Comparison of ENCODE assay signal across 8 mouse cellular contexts in genomic region chr11:119007461-119008456, GRCm38 (mm10). TPM values are rescaled to one million over a fixed set of nuclear protein-coding genes. Genes with fewer than 3 reads are reported as not detected.
A peak's percentile ranks its signal among the peaks of the same experiment; 100 is the strongest.
DNase-seq lines count a peak whose midpoint lies in the region; ATAC-seq and TF ChIP-seq lines count a peak whose summit lies in the region.

No protein-coding gene starts in this region.

- peak overlapping the region; percentile 89 for H3K27ac ChIP-seq in testis, adult 2 months (ENCODE audit: control insufficient read depth, insufficient read depth, low read depth, low read length)
- H3K27ac ChIP-seq in intestine, postnatal 0 days (ENCODE audit: low read depth, low read length), result no peak overlapping the region; the same call in 1 of the 2 replicates
- H3K27ac ChIP-seq in liver, postnatal 0 days (ENCODE audit: low read depth), result no peak overlapping the region
- no peak overlapping the region for H3K27ac ChIP-seq in stomach, embryonic 16.5 days (ENCODE audit: low read length)

- 19% methylated on average over 21 of the region's 21 CpGs for WGBS in intestine, postnatal 0 days
- WGBS in liver, postnatal 0 days (ENCODE audit: insufficient replicate concordance), result 25% methylated on average over 21 of the region's 21 CpGs
- 19% methylated on average over 21 of the region's 21 CpGs for WGBS in stomach, embryonic 16.5 days

- no peak for DNase-seq in testis, postnatal 10 days (ENCODE audit: low spot score)
- DNase-seq in liver, postnatal 0 days, result peak; percentile 35
- no peak for DNase-seq in layer of hippocampus, postnatal 10 days (ENCODE audit: low spot score in 2 of 2)
- no peak for DNase-seq in left cerebral cortex, postnatal 10 days (ENCODE audit: extremely low spot score in 1 of 2, low spot score in 2 of 2)

- peak; percentile 69; the same call in 1 of the 2 replicates for TF ChIP-seq POLR2A in testis, adult 2 months (IDR thresholded peaks at IDR 0.05; ENCODE audit: control insufficient read depth, low read depth, low read length)

- TF ChIP-seq CTCF in testis, adult 2 months (IDR thresholded peaks at IDR 0.05; ENCODE audit: control insufficient read depth, insufficient read depth, insufficient replicate concordance, low read depth, low read length), result no peak
- peak; percentile 50 for TF ChIP-seq CTCF in intestine, postnatal 0 days (IDR thresholded peaks at IDR 0.05; ENCODE audit: low read depth)
- no peak for TF ChIP-seq CTCF in liver, postnatal 0 days (IDR thresholded peaks at IDR 0.05; ENCODE audit: low read depth)

- H3K4me3 ChIP-seq in testis, adult 2 months (ENCODE audit: control insufficient read depth, low read depth, low read length), result peak overlapping the region; percentile 96
- H3K4me3 ChIP-seq in intestine, postnatal 0 days (ENCODE audit: low read depth, low read length), result peak overlapping the region; percentile 27
- 0 out of 2 replicates have a peak overlapping the region, but pooled peaks have one; percentile 19 for H3K4me3 ChIP-seq in liver, postnatal 0 days (ENCODE audit: low read depth, low read length)
- peak overlapping the region; percentile 37 for H3K4me3 ChIP-seq in stomach, embryonic 16.5 days (replicated peaks; ENCODE audit: low read length)

- peak overlapping the region; percentile 68 for H3K4me2 ChIP-seq in intestine, postnatal 0 days (replicated peaks; ENCODE audit: low read depth)
- peak overlapping the region; percentile 48 for H3K4me2 ChIP-seq in liver, postnatal 0 days (ENCODE audit: low read depth, low read length)
- peak overlapping the region; percentile 46 for H3K4me2 ChIP-seq in stomach, embryonic 16.5 days (ENCODE audit: low read depth, low read length)

- intact Hi-C loops in left cerebral cortex, postnatal 10 days (cut with DNase I), result no loop called here

- H3K27me3 ChIP-seq in testis, adult 2 months (ENCODE audit: control insufficient read depth, insufficient read depth, low read length), result no peaks in the 10 kb centered on the region
- H3K27me3 ChIP-seq in intestine, postnatal 0 days (replicated peaks; ENCODE audit: control insufficient read depth, insufficient read depth, low read length), result no peaks in the 10 kb centered on the region
- no peaks in the 10 kb centered on the region for H3K27me3 ChIP-seq in liver, postnatal 0 days (ENCODE audit: insufficient read depth, low read length)
- H3K27me3 ChIP-seq in stomach, embryonic 16.5 days (ENCODE audit: control insufficient read depth, insufficient read depth, low read length), result no peaks in the 10 kb centered on the region

- peak; percentile 82 for ATAC-seq in intestine, postnatal 0 days
- peak; percentile 87 for ATAC-seq in liver, postnatal 0 days
- ATAC-seq in stomach, embryonic 16.5 days (ENCODE audit: insufficient read depth, low FRiP score), result peak; percentile 90; the same call in 1 of the 2 replicates
- ATAC-seq in megakaryocyte-erythroid progenitor cell, adult 5-6 weeks (replicated peaks; ENCODE audit: low FRiP score, low TSS enrichment, poor library complexity, severe bottlenecking), result no peak

- no peaks in the 10 kb centered on the region for H3K9me3 ChIP-seq in intestine, postnatal 0 days (ENCODE audit: control insufficient read depth)
- no peaks in the 10 kb centered on the region for H3K9me3 ChIP-seq in liver, postnatal 0 days (ENCODE audit: low read length)
- no peaks in the 10 kb centered on the region for H3K9me3 ChIP-seq in stomach, embryonic 16.5 days (replicated peaks; ENCODE audit: control insufficient read depth, low read length)

- H3K4me1 ChIP-seq in testis, adult 2 months (ENCODE audit: control insufficient read depth, insufficient read depth, low read length), result peaks cover 17% of the 10 kb centered on the region
- no peaks in the 10 kb centered on the region; the same call in 1 of the 2 replicates for H3K4me1 ChIP-seq in intestine, postnatal 0 days (replicated peaks; ENCODE audit: control insufficient read depth, insufficient read depth, low read length)
- no peaks in the 10 kb centered on the region for H3K4me1 ChIP-seq in liver, postnatal 0 days (ENCODE audit: insufficient read depth)
- no peaks in the 10 kb centered on the region for H3K4me1 ChIP-seq in stomach, embryonic 16.5 days (ENCODE audit: control insufficient read depth, insufficient read depth, low read length)

- peak overlapping the region; percentile 31; the same call in 1 of the 2 replicates for H3K9ac ChIP-seq in intestine, postnatal 0 days (ENCODE audit: low read depth, low read length)
- H3K9ac ChIP-seq in liver, postnatal 0 days (replicated peaks), result no peak overlapping the region
- H3K9ac ChIP-seq in stomach, embryonic 16.5 days (ENCODE audit: low read length), result peak overlapping the region; percentile 50

- H3K36me3 ChIP-seq in testis, adult 2 months (ENCODE audit: control insufficient read depth, insufficient read depth, low read length), result no peaks in the 10 kb centered on the region
- no peaks in the 10 kb centered on the region for H3K36me3 ChIP-seq in intestine, postnatal 0 days (ENCODE audit: control insufficient read depth, insufficient read depth)
- no peaks in the 10 kb centered on the region for H3K36me3 ChIP-seq in liver, postnatal 0 days (replicated peaks; ENCODE audit: insufficient read depth, low read length)
- no peaks in the 10 kb centered on the region for H3K36me3 ChIP-seq in stomach, embryonic 16.5 days (ENCODE audit: control insufficient read depth, insufficient read depth, low read length)

- TF ChIP-seq EP300 in liver, postnatal 0 days (IDR thresholded peaks at IDR 0.05; ENCODE audit: low read depth), result no peak

RNA-seq across cellular contexts. Expression of gene Cbx2, which starts 15.0 kb away (rescaled TPM):
- 2.3 and 2.4 TPM in 2 replicates for polyA plus RNA-seq in testis, adult 2 months (2012; rRNA removed)
- polyA plus RNA-seq in intestine, postnatal 0 days (2015; fragmentation: Nextera tagmentation; extraction: Ambion mirVana), result 4.9 TPM in 2 replicates
- 1.9 and 2.0 TPM in 2 replicates for polyA plus RNA-seq in liver, postnatal 0 days (2015; fragmentation: Nextera tagmentation; extraction: Ambion mirVana)
- polyA plus RNA-seq in stomach, embryonic 16.5 days (2015; fragmentation: Nextera tagmentation; extraction: Ambion mirVana), result 15.2 and 16.5 TPM in 2 replicates
- total RNA-seq in megakaryocyte-erythroid progenitor cell, adult 5-6 weeks (2014; fragmentation: Nextera tagmentation), result 9.7 and 10.4 TPM in 2 replicates
- total RNA-seq in megakaryocyte-erythroid progenitor cell, adult 5-6 weeks (2017), result 6.2 and 6.4 TPM in 2 replicates
- total RNA-seq in layer of hippocampus, postnatal 10 days (2021), result 1 to 10 TPM; 4.7 to 5.0 TPM
- total RNA-seq in left cerebral cortex, postnatal 10 days (2021), result 1 to 10 TPM; 2.8 to 3.5 TPM

RNA-seq across cellular contexts. Expression of gene Enpp7, which starts 19.8 kb away (rescaled TPM):
- polyA plus RNA-seq in testis, adult 2 months (2012; rRNA removed), result 0.08 TPM in 1 of 2 replicates, not detected in the other
- polyA plus RNA-seq in intestine, postnatal 0 days (2015; fragmentation: Nextera tagmentation; extraction: Ambion mirVana), result 30.9 and 32.3 TPM in 2 replicates
- polyA plus RNA-seq in liver, postnatal 0 days (2015; fragmentation: Nextera tagmentation; extraction: Ambion mirVana), result not detected in 2 replicates
- polyA plus RNA-seq in stomach, embryonic 16.5 days (2015; fragmentation: Nextera tagmentation; extraction: Ambion mirVana), result not detected in 2 replicates
- total RNA-seq in megakaryocyte-erythroid progenitor cell, adult 5-6 weeks (2014; fragmentation: Nextera tagmentation), result not detected in 2 replicates
- total RNA-seq in megakaryocyte-erythroid progenitor cell, adult 5-6 weeks (2017), result not detected in 2 replicates
- not detected for total RNA-seq in layer of hippocampus, postnatal 10 days (2021)
- not detected for total RNA-seq in left cerebral cortex, postnatal 10 days (2021)

RNA-seq across cellular contexts. Expression of gene Cbx8, which starts 33.0 kb away (rescaled TPM):
- polyA plus RNA-seq in testis, adult 2 months (2012; rRNA removed), result 0.53 and 0.79 TPM in 2 replicates
- 6.4 and 6.6 TPM in 2 replicates for polyA plus RNA-seq in intestine, postnatal 0 days (2015; fragmentation: Nextera tagmentation; extraction: Ambion mirVana)
- 3.1 and 3.9 TPM in 2 replicates for polyA plus RNA-seq in liver, postnatal 0 days (2015; fragmentation: Nextera tagmentation; extraction: Ambion mirVana)
- polyA plus RNA-seq in stomach, embryonic 16.5 days (2015; fragmentation: Nextera tagmentation; extraction: Ambion mirVana), result 5.8 and 6.4 TPM in 2 replicates
- 1.3 and 2.2 TPM in 2 replicates for total RNA-seq in megakaryocyte-erythroid progenitor cell, adult 5-6 weeks (2014; fragmentation: Nextera tagmentation)
- 0.70 and 1.2 TPM in 2 replicates for total RNA-seq in megakaryocyte-erythroid progenitor cell, adult 5-6 weeks (2017)
- 10 to 100 TPM; 12.4 to 13.1 TPM for total RNA-seq in layer of hippocampus, postnatal 10 days (2021)
- 10 to 100 TPM; 11.3 to 15.3 TPM for total RNA-seq in left cerebral cortex, postnatal 10 days (2021)

Comparison
In these comparisons a context has a peak if more than half of its experiments do, and no peak if none do; other contexts are left out.
1. H3K4me3 ChIP-seq: peak in every context shown above with its lines; median percentile 96 in testis, adult 2 months; 37 in stomach, embryonic 16.5 days; 27 in intestine, postnatal 0 days; 19 in liver, postnatal 0 days.
2. RNA of gene Enpp7, which starts 19.8 kb away (polyA plus RNA-seq): 30.9 to 32.3 TPM in intestine, postnatal 0 days; 0.08 TPM in testis, adult 2 months, not detected in stomach, embryonic 16.5 days and not detected in liver, postnatal 0 days; every median in the first group is over 10 times any median in the second.
3. Peak in every context shown above with its lines, with median percentiles within 50 percentile points of each other: H3K4me2 ChIP-seq.